Mouse (Mus musculus): ENCODE measurements around the gene Klrb1a.
"Not testable (repeated sequence)": the region's sequence is repeated elsewhere in the genome, so short reads cannot be mapped to it uniquely, and the experiment has no call there.

Klrb1a gene

GRCm38 (mm10) chr6:128623433-128623832 lies at the start of gene Klrb1a:
TSS of gene Klrb1a (minus strand) at chr6:128623533.
- not testable (repeated sequence) for DNase-seq (ENCODE audit: low spot score in 2 of 2)

DNA sequence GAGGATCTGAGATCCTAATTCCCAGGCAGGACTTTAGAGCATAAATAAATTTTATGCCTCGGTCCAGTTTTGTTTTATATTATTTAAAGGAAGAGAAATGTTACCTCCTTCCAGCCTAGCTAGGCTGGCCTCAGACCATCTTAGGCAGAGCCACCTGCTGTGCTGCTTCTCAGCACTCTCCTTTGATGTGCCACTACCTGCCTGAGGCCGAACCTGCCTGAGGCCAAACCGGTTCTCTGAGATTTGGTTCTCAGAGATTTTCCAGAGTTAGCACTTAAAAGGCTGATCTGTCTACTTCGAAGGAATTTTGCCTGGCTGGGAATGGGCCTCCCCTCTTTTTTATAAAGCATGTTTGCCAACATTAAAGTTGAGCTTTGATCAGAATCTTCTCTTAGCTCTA lies 46.6 kb upstream of the Klrb1a start:
- DNase-seq (ENCODE audit: low spot score in 2 of 2), result no peak

DNA sequence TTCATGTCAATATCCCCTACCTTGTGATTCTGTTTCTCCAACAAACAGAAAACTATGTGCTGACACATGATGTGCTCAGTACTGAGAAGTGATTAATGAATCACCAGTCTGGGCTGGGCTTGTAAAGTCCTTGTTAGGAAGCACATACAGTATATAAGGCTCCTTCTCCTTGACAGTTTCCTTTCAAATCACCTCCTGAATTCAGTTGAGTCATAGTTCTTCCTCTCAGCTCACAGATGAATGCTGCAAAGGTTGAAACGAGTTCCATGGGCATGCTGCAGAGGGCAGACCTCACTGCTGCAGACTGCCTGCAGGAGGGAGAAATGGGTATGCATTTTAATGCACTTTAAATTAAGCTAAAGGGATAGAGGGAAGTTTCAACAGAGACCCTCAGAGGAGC lies 38.9 kb upstream of the Klrb1a start, which contains the start of gene Clec2h:
Gene Clec2h (plus strand): TSS at position 180 of the 400 bp plus-strand sequence.
- no peak for DNase-seq (ENCODE audit: low spot score in 2 of 2)

DNA sequence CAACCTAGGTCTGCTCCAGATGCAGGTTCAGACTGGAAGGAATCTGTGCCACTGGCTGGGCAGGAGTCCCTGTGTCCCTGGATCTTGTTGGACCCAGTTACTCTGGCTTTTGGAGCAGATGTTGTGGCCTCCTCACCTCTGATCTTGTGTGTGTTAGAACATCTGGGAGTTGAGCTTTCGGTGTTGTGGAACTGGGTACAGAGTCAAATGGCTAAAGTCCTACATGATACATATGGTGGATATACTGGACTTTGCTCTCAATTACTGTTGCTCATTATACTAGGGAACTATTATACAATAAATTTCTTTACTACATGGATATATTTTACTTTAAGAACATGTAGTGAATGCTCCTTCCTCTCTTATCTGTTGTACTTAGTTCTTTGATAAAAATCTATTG lies 37.9 kb upstream of the Klrb1a start:
- no peak for DNase-seq (ENCODE audit: low spot score in 2 of 2)

DNA sequence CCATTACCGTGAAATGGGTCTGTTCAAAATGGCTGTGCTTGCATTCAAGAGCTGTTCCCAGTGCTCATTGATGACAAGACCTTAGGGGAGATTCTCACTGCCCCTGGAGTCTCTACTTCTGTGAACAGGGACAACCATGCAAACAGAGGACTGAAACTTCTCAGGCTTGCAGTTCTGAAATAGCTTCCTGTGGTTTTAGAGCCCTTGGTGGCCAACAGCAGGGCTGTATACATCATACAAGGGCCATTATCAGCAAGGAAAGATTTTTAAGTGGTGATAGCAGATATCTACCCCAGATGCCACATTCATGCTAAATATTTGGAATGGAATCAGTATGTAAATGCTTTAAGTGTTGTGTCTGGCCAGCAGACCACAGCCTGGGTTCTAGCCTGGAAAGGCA lies 29.6 kb upstream of the Klrb1a start:
- DNase-seq (ENCODE audit: low spot score in 2 of 2), result no peak

DNA sequence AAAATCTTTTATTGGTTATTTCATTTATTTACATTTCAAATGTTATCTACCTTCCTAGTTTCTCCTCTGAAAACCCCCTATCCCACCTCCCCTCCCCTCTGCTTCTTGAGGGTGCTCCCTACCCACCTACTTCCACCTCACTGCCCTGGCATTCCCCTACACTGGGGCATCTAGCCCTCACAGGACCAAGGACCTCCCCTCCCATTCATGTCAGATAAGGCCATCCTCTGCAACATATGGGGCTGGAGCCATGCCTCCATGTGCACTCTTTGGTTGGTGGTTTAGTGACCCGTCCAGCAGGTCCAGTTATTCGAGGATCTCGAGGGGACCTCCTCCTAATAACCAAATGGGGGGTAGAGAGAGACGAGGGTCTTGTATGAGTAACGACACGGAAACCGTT lies 27.5 kb upstream of the Klrb1a start:
- not testable (repeated sequence) for DNase-seq (ENCODE audit: low spot score in 2 of 2)

DNA sequence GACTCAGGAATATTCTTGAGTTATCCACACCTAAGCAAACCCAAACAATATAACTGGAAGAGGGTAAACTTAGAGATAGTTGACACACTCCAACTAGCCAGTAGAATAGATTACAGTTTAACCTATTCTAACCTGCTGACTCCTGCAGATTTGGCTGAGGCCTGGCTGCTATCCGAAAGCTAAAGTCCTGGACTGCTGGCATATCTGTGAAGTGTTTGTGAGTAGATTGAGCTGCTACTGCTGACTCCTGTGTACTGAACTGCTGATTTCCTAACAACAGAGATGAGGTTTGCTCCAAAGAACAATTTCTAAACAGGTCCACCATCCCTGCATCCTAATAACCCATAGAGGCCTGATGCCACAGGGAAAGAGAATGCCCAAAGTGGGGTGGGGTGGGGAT lies 26.9 kb upstream of the Klrb1a start:
- no peak for DNase-seq (ENCODE audit: low spot score in 2 of 2)

- DNase-seq (ENCODE audit: low spot score in 2 of 2), result no peak
Observed at GRCm38 (mm10) chr6:128649681-128650080, 26.3 kb upstream of the Klrb1a start.

DNA sequence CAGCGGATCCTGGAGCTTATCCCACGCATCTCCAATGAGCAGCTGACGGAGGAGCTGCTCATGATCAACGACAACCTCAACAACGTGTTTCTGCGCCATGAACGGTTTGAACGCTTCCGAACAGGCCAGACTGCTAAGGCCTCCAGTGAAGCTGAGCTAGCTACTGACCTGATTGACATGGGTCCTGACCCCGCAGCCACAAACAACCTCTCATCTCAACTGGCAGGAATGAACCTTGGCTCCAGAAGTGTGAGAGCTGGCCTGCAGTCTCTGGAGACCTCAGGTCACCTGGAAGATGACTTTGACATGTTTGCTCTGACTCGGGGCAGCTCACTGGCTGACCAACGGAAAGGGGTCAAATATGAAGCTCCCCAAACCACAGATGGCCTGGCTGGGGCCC lies 22.4 kb upstream of the Klrb1a start:
- DNase-seq (ENCODE audit: low spot score in 2 of 2), result not testable (repeated sequence)

GRCm38 (mm10) chr6:128644694-128645093 lies 21.4 kb upstream of the Klrb1a start:
- DNase-seq (ENCODE audit: low spot score in 2 of 2), result not testable (repeated sequence)

DNA sequence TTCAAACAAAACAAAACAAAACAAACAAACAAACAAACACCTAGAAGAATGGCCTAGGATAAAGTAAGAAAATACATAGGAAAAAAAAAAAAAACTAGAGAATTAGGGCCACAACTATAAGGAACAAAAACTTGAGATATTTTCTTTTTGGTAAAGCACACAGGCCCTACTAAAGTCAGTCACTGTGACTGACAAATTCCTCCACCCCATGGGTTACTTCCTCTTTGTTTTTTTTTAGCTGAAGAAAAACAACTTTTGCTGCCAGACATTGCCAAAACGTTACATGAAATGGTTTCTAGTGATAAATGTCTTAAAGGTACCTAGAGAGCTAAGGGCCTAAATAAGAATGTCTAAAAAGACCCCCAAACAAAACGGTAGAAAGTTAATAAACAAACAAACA lies 20.7 kb upstream of the Klrb1a start:
- DNase-seq (ENCODE audit: low spot score in 2 of 2), result no peak

DNA sequence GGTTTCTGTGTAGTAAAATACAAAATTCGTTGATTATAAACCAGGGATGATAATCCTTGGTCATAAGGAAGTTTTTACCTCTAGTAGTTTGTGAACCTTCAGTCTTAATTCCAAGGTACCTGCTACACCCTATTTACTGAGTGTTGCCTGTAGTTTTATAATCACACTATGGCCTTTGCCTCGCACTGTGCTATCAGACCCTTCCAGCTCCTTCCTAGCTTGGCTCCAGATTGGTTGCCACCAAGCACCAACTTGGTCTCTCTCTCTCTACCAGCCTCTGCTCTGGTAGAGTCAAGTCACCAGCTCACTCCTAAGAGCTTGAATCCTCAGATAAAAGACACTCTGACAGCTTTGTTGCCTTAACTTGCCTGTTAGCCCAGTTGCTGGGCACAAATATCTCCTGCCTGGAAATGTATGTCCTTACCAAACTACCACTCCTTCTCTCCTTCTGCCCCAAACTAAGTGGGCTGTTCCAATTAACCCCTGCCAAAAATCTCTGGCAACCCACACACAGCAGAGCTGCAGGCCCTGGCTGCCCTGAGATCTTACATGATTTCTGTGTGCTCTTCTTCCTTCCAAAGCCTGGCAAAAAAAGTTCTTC lies 17.9 kb upstream of the Klrb1a start:
- DNase-seq (ENCODE audit: low spot score in 2 of 2), result no peak

GRCm38 (mm10) chr6:128640673-128641072 lies 17.3 kb upstream of the Klrb1a start:
- DNase-seq (ENCODE audit: low spot score in 2 of 2), result no peak

- not testable (repeated sequence) for DNase-seq (ENCODE audit: low spot score in 2 of 2)
Observed at GRCm38 (mm10) chr6:128630912-128631905, 7.9 kb upstream of the Klrb1a start.

DNA sequence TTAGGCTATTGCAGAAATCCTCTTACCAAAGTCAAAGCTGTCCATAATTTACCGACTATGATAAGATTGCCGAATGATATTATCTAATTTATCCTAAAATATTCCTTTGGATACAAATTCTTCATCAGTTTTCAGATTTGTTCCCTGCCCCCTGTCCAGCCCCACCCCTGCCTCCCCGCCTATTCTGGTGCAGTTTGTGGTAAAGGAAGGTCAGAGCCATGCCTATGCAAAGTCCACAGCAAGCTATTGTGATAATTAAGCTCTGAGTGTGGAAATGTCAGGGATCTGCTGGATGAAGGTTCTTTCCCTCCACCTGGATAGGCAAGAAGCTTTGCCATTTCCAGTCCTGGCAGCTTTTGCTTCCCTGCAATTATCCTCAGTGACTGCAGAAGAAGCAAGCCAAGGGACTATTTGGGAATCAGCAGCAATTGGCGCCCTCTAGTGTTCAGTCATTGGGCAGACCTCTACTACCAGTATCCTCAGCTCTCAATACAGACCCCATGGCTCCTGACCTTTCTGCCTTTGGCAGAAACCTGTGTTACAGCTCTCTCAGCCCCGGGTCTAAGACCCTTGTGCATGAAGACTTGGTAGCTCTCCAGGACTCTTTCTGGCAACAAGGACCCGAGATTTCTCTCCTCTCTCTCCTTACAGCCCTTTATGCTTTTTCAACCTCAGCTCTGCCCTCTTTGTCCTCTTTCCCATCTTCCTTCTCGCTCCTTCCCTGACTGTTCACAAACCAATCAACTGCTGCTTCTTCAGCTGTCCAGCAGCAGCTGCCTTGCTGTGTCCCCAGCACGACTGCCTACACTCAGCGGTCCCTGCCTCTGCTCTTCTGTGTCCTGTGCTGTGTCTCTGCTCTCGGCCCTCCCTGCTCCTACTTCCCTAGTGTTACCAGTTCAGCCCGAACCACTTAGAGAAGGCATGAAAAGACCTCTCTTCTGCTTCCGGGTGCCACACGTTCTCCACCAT lies 6.7 kb upstream of the Klrb1a start:
- not testable (repeated sequence) for DNase-seq (ENCODE audit: low spot score in 2 of 2)

- not testable (repeated sequence) for DNase-seq (ENCODE audit: low spot score in 2 of 2)
Observed at GRCm38 (mm10) chr6:128625246-128625645, 1.9 kb upstream of the Klrb1a start.

DNA sequence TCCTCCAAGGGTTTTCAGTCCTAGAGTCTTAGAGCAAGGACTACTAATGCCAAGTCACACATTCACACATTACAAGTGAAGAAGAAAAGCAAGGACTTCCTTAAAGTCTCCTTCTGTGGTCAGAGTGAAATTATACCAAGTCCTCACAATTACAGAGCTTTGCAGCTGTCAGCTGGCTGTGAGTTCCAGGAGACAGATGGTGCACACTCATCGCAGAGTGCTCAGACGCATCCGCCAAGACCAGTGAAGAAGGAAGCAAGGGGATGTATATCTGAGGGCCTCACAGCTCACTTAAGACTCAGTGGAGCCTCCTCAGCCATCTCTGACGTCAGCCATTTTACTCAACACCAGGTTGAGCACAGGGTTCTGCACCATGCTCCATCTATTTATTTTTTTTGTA lies 1.1 kb upstream of the Klrb1a start:
- DNase-seq (ENCODE audit: low spot score in 2 of 2), result no peak

- no peak for DNase-seq (ENCODE audit: low spot score in 2 of 2)
Observed at GRCm38 (mm10) chr6:128622733-128623132, 600 bp downstream of the Klrb1a start.

DNA sequence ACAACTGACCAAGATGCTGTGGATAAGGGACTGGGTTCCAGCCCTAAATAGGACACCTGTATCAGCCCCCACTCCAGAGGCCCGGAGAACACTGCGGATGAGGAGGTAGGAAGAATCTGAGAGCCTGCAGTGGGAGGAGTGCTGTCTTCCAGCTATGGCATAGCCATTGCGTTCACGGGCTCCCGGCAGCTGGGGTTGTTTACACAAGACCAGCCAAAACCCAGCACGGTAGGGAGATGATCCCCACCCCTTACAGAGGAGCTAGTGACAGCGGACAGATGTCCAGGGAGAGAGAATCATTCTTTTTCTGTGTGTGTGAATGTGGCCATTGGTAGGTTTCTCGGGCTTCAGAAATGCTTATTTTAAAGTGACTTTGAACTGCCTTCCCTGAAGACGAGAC lies 17.0 kb downstream of the Klrb1a start:
- no peak for DNase-seq (ENCODE audit: low spot score in 2 of 2)

DNA sequence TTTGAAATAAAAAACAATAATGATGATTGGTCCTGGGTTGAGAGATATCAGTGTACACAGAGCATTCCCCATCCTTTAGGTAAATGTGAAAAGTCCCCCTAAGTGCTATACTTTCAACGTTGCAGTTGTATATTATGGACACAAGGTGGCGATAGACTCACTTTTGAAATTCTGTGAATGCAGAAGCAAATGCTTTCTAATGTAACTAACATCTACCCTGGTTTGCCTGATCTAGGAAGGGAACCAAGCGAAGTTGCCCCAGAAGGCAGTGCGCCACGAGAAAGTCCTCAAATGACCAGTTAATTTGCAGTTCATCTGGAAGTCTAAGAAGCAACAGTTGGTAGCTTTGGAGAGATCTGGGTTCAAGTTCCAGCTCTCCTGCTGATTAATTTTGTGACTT lies 18.8 kb downstream of the Klrb1a start:
- DNase-seq (ENCODE audit: low spot score in 2 of 2), result no peak

- no peak for DNase-seq (ENCODE audit: low spot score in 2 of 2)
Observed at GRCm38 (mm10) chr6:128602463-128603201, 20.7 kb downstream of the Klrb1a start.

Data from urinary bladder, postnatal 4 days (tissue).